Mouse (Mus musculus) liver, embryonic 12.5 days (tissue): ENCODE data around the gene Vps4a. TPM values are rescaled to one million over a fixed set of nuclear protein-coding genes. Genes with fewer than 3 reads are reported as not detected.
A peak's percentile ranks its signal among the peaks of the same experiment; 100 is the strongest.
"Not testable (repeated sequence)": the region's sequence is repeated elsewhere in the genome, so short reads cannot be mapped to it uniquely, and the experiment has no call there.

Experiments
- ATAC-seq: fragments of 200-750 bp; cut with Nextera tagmentation; 2 replicates; pipeline ENCODE4 v1.8.0; 2017; ENCODE audit warnings: moderate number of reproducible peaks, mild to moderate bottlenecking, moderate library complexity
- H3K27ac ChIP-seq: fragments of 300-500 bp; sonication (generic); 2 replicates; pipeline ENCODE4 v1.5.1; 2016; ENCODE audit warnings: mild to moderate bottlenecking
- H3K27me3 ChIP-seq: fragments of 300-500 bp; sonication (generic); replicated peaks from 2 replicates; pipeline ENCODE4 v1.6.1; 2016; ENCODE audit warnings: mild to moderate bottlenecking, moderate library complexity
- H3K36me3 ChIP-seq: fragments of 300-500 bp; sonication (generic); 2 replicates; pipeline ENCODE4 v1.6.1; 2016; ENCODE audit warnings: mild to moderate bottlenecking, moderate library complexity
- H3K4me1 ChIP-seq: fragments of 300-500 bp; sonication (generic); 2 replicates; pipeline ENCODE4 v1.6.1; 2016
- H3K4me2 ChIP-seq: fragments of 300-500 bp; sonication (generic); 2 replicates; pipeline ENCODE4 v1.6.1; 2016; ENCODE audit warnings: mild to moderate bottlenecking, moderate library complexity
- H3K4me3 ChIP-seq: fragments of 300-500 bp; sonication (generic); 2 replicates; pipeline ENCODE4 v1.5.1; 2016; ENCODE audit warnings: mild to moderate bottlenecking, moderate library complexity
- H3K9ac ChIP-seq: fragments of 300-500 bp; sonication (generic); 2 replicates; pipeline ENCODE4 v1.6.1; 2016; ENCODE audit warnings: mild to moderate bottlenecking, moderate library complexity
- H3K9me3 ChIP-seq: fragments of 300-500 bp; sonication (generic); replicated peaks from 2 replicates; pipeline ENCODE4 v1.6.1; 2016; ENCODE audit warnings: mild to moderate bottlenecking, moderate library complexity
- WGBS: fragments of 180-500 bp; shearing (Covaris S2); methylation state at CpG from one replicate; pipeline ENCODE4 v1.1.7; 2016; ENCODE audit not compliant: insufficient replicate concordance; 5-methylcytosine and 5-hydroxymethylcytosine counted together
- polyA plus RNA-seq: library from polyadenylated mRNA; unstranded; fragments of >200 nt; fragmentation: Nextera tagmentation; extraction: Ambion mirVana; gene quantifications from 2 replicates; pipeline ENCODE4 v1.2.1, GENCODE M21; 2016

The Vps4a gene
- 32.8 and 33.7 TPM in 2 replicates for polyA plus RNA-seq

- H3K4me2 ChIP-seq, result peak within 1 kb of the TSS; percentile 77
- ATAC-seq, result peak; percentile 95
- 4% methylated on average over 66 of the region's 66 CpGs for WGBS
Observed at GRCm38 (mm10) chr8:107030650-107031576, at the start of gene Vps4a. Gene Vps4a, plus strand, starts transcription at chr8:107031222.

DNA sequence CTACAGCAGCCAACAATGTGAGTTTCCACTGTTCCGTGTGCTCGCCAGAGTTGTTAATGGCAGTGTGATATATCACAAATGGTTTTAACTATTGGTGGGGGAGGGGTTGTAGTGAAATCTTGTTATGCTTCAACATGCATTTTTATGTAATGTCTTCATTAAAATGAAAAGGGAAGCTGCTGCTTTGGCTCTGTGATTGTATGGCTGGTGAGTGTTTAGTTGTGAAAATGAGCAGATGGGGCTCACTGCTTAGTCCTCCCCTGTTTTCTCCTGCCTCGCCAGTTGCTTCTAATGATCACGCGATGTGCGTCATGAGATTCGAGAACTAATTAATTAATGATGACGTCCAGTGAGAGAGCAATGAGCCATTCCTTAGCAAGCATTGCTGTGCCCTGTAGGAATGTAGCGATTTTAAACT, 45.6 kb upstream of the Vps4a start:
- H3K4me2 ChIP-seq, result no peak overlapping the region
- H3K4me1 ChIP-seq, result no peaks in the 10 kb centered on the region
- no peak overlapping the region for H3K4me3 ChIP-seq
- no peak overlapping the region for H3K9ac ChIP-seq
- 0 out of 2 replicates have a peak, but pooled peaks cover 5% of the 10 kb centered on the region for H3K36me3 ChIP-seq
- no peaks in the 10 kb centered on the region for H3K27me3 ChIP-seq
- no peaks in the 10 kb centered on the region for H3K9me3 ChIP-seq
- H3K27ac ChIP-seq, result no peak overlapping the region
- 79% methylated on average over 9 of the region's 9 CpGs for WGBS
- no peak for ATAC-seq

More at GRCm38 (mm10) chr8:107030650-107031576, at the start of gene Vps4a:
- no peaks in the 10 kb centered on the region for H3K9me3 ChIP-seq
- no peaks in the 10 kb centered on the region for H3K27me3 ChIP-seq
- peak within 1 kb of the TSS; percentile 92 for H3K9ac ChIP-seq
- peak within 1 kb of the TSS; percentile 87 for H3K4me3 ChIP-seq
- H3K4me1 ChIP-seq, result peaks cover 44% of the 10 kb centered on the region
- H3K36me3 ChIP-seq, result 0 out of 2 replicates have a peak, but pooled peaks cover 5% of the 10 kb centered on the region
- peak within 1 kb of the TSS; percentile 83 for H3K27ac ChIP-seq

- 0 out of 2 replicates have a peak, but pooled peaks cover 5% of the 10 kb centered on the region for H3K36me3 ChIP-seq
- no peak overlapping the region for H3K27ac ChIP-seq
- H3K27me3 ChIP-seq, result no peaks in the 10 kb centered on the region
- ATAC-seq, result no peak
- H3K9me3 ChIP-seq, result no peaks in the 10 kb centered on the region
- no peaks in the 10 kb centered on the region for H3K4me1 ChIP-seq
- H3K4me2 ChIP-seq, result no peak overlapping the region
- H3K4me3 ChIP-seq, result no peak overlapping the region
- no peak overlapping the region for H3K9ac ChIP-seq
Observed at GRCm38 (mm10) chr8:106985951-106986350, 45.1 kb upstream of the Vps4a start.

DNA sequence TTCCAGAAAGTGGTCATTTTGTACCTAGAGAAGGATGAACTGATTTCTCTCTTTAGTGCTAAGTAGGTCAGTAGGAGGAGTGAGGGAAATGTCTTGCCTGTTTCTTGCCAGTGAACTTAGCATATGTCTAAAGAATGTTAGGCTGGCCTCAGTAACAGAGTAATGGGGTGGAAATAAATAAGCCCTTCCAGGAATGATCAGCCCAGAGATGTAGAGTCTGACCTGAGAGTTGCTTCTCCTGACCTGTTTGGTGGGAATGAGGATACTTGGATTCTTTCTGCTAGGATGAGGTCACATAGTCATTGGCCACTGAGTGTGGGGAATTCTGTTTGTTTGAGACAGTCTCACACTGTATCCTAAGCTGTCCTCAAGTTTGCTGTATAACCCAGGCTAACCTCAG, 43.5 kb upstream of the Vps4a start:
- Histone ChIP-seq H3K36me3 (peaks cover 4% of the 10 kb centered on the region; the same call in 1 of the 2 replicates), H3K9me3 (no peaks in the 10 kb centered on the region), H3K9ac (no peak overlapping the region), H3K27ac (no peak overlapping the region), H3K4me3 (no peak overlapping the region), H3K4me2 (no peak overlapping the region), H3K27me3 (no peaks in the 10 kb centered on the region), H3K4me1 (no peaks in the 10 kb centered on the region)
- no peak for ATAC-seq

GRCm38 (mm10) chr8:106991393-106991792, 39.6 kb upstream of the Vps4a start:
- Histone ChIP-seq H3K4me2 (no peak overlapping the region), H3K9ac (no peak overlapping the region), H3K4me1 (no peaks in the 10 kb centered on the region), H3K27me3 (no peaks in the 10 kb centered on the region), H3K27ac (no peak overlapping the region), H3K4me3 (no peak overlapping the region), H3K36me3 (peaks cover 3% of the 10 kb centered on the region; the same call in 1 of the 2 replicates), H3K9me3 (no peaks in the 10 kb centered on the region)
- 79% methylated on average over 7 of the region's 7 CpGs for WGBS
- ATAC-seq, result no peak

DNA sequence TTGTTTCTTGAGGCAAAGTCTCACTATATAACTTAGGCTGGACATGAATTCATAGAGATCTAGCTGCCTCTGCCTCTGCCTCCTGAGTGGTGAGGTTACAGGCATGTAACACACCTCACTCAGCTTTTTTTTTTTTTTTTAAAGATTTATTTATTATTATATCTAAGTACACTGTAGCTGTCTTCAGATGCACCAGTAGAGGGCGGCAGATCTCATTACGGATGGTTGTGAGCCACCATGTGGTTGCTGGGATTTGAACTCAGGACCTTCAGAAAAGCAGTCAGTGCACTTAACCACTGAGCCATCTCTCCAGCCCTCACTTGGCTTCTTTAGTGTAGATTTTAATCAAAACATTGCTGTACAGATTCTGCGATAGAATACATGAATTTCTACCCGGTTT, 34.7 kb upstream of the Vps4a start:
- H3K4me2 ChIP-seq, H3K36me3 ChIP-seq, H3K4me1 ChIP-seq, H3K9ac ChIP-seq, H3K9me3 ChIP-seq, H3K27me3 ChIP-seq, H3K27ac ChIP-seq, H3K4me3 ChIP-seq, ATAC-seq: not testable (repeated sequence)
- 73% methylated on average over 4 of the region's 4 CpGs for WGBS

GRCm38 (mm10) chr8:106997416-106997815, 33.6 kb upstream of the Vps4a start:
- WGBS, result 71% methylated on average over 4 of the region's 4 CpGs
- no peak overlapping the region for H3K4me2 ChIP-seq
- H3K9ac ChIP-seq, result no peak overlapping the region
- H3K4me3 ChIP-seq, result no peak overlapping the region
- peaks cover 6% of the 10 kb centered on the region for H3K4me1 ChIP-seq
- H3K27ac ChIP-seq, result no peak overlapping the region
- no peak for ATAC-seq
- H3K27me3 ChIP-seq, result no peaks in the 10 kb centered on the region
- H3K9me3 ChIP-seq, result no peaks in the 10 kb centered on the region
- H3K36me3 ChIP-seq, result 0 out of 2 replicates have a peak, but pooled peaks cover 4% of the 10 kb centered on the region

- 0 out of 2 replicates have a peak, but pooled peaks cover 4% of the 10 kb centered on the region for H3K36me3 ChIP-seq
- H3K9ac ChIP-seq, result no peak overlapping the region
- H3K4me3 ChIP-seq, result no peak overlapping the region
- no peaks in the 10 kb centered on the region for H3K9me3 ChIP-seq
- no peak for ATAC-seq
- H3K4me1 ChIP-seq, result peaks cover 6% of the 10 kb centered on the region
- 83% methylated on average over 1 of the region's 1 CpGs for WGBS
- H3K4me2 ChIP-seq, result no peak overlapping the region
- no peaks in the 10 kb centered on the region for H3K27me3 ChIP-seq
- no peak overlapping the region for H3K27ac ChIP-seq
Observed at GRCm38 (mm10) chr8:106999068-106999467, 32.0 kb upstream of the Vps4a start.

- Histone ChIP-seq H3K4me2 (no peak overlapping the region), H3K9ac (no peak overlapping the region), H3K4me3 (no peak overlapping the region), H3K9me3 (no peaks in the 10 kb centered on the region), H3K27me3 (no peaks in the 10 kb centered on the region), H3K36me3 (no peaks in the 10 kb centered on the region), H3K27ac (no peak overlapping the region), H3K4me1 (peaks cover 6% of the 10 kb centered on the region)
- 33% methylated on average over 5 of the region's 5 CpGs for WGBS
- peak; percentile 47; the same call in 1 of the 2 replicates for ATAC-seq
Observed at GRCm38 (mm10) chr8:107002532-107002931, 28.5 kb upstream of the Vps4a start.

- WGBS, result 63% methylated on average over 3 of the region's 3 CpGs
- Histone ChIP-seq H3K27ac (no peak overlapping the region), H3K36me3 (peaks cover 9% of the 10 kb centered on the region; the same call in 1 of the 2 replicates), H3K4me3 (no peak overlapping the region), H3K27me3 (no peaks in the 10 kb centered on the region), H3K9ac (no peak overlapping the region), H3K9me3 (no peaks in the 10 kb centered on the region), H3K4me2 (no peak overlapping the region), H3K4me1 (no peaks in the 10 kb centered on the region)
- ATAC-seq, result no peak
Observed at GRCm38 (mm10) chr8:107007795-107008194, 23.2 kb upstream of the Vps4a start.

DNA sequence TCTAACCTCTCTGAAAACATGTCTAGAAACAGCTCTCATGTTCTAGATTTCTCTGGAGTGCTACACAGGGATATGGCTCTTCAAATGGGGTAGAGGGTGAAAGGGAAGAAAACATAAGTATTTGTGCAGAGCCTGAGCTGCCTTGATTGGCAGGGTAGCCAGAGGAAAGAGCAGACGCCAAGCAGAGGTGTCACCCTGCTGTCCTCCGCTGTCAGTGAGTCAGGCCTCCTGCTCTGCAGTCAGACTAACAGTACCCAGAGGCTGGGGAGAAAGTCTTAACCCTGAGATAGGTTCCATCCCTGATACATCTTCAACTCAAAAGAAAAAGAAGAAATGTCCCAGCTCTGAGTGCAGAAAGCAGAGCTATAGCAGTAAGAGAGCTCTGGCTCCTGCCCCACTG, 18.4 kb upstream of the Vps4a start:
- H3K27me3 ChIP-seq, result no peaks in the 10 kb centered on the region
- H3K4me2 ChIP-seq, result no peak overlapping the region
- H3K27ac ChIP-seq, result no peak overlapping the region
- no peaks in the 10 kb centered on the region for H3K4me1 ChIP-seq
- 80% methylated on average over 2 of the region's 2 CpGs for WGBS
- no peak overlapping the region for H3K4me3 ChIP-seq
- no peak for ATAC-seq
- H3K9me3 ChIP-seq, result no peaks in the 10 kb centered on the region
- H3K36me3 ChIP-seq, result peaks cover 9% of the 10 kb centered on the region; the same call in 1 of the 2 replicates
- no peak overlapping the region for H3K9ac ChIP-seq

DNA sequence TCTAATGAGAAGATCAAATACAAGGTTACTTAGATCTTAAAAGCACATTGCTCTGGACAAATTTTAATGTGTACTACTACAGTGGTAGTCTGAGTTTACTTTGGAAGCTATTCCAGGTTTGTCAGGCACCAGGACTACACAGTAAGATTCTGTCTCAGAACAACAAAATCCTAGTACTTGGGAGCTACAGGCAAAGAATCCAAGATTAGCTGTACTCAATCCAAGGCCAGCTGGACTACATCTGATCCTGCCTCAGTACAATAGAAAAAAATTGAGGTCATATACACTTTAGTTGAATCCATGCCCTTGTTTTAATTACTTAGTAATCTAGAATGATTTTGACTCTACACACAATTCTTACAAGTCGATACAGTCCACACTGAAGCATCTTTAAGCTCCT, 16.1 kb upstream of the Vps4a start:
- no peak for ATAC-seq
- Histone ChIP-seq H3K27me3 (no peaks in the 10 kb centered on the region), H3K9ac (no peak overlapping the region), H3K4me2 (no peak overlapping the region), H3K36me3 (peaks cover 6% of the 10 kb centered on the region; the same call in 1 of the 2 replicates), H3K4me1 (no peaks in the 10 kb centered on the region), H3K4me3 (no peak overlapping the region), H3K9me3 (no peaks in the 10 kb centered on the region), H3K27ac (no peak overlapping the region)
- WGBS, result 76% methylated on average over 1 of the region's 1 CpGs
